Mouse (Mus musculus): ENCODE results near the gene Pdcl3.

The Pdcl3 gene

GRCm38 (mm10) chr1:38985308-38985707 lies at the start of gene Pdcl3:
Gene Pdcl3, plus strand, starts transcription at chr1:38985608.
- no peak for DNase-seq

GRCm38 (mm10) chr1:38936780-38937179 lies 48.6 kb upstream of the Pdcl3 start:
- DNase-seq: peak; percentile 2 to 13

- no peak for DNase-seq
Measured at GRCm38 (mm10) chr1:38938849-38939248, 46.6 kb upstream of the Pdcl3 start, which contains the start of gene Nms. Gene Nms, plus strand, starts transcription at chr1:38939149.

- DNase-seq: no peak
Measured at GRCm38 (mm10) chr1:38939608-38940007, 45.8 kb upstream of the Pdcl3 start.

GRCm38 (mm10) chr1:38956457-38956856 lies 29.0 kb upstream of the Pdcl3 start:
- no peak for DNase-seq

GRCm38 (mm10) chr1:38969116-38969515 lies 16.3 kb upstream of the Pdcl3 start:
- DNase-seq: no peak

- no peak for DNase-seq
Measured at GRCm38 (mm10) chr1:38971712-38972111, 13.7 kb upstream of the Pdcl3 start.

GRCm38 (mm10) chr1:38972986-38973592 lies 12.3 kb upstream of the Pdcl3 start:
- DNase-seq: no peak

- no peak for DNase-seq
Measured at GRCm38 (mm10) chr1:38979953-38980352, 5.5 kb upstream of the Pdcl3 start.

GRCm38 (mm10) chr1:38983870-38984269 lies 1.5 kb upstream of the Pdcl3 start:
- DNase-seq: no peak

- peak; percentile 95 for DNase-seq
Measured at GRCm38 (mm10) chr1:38987080-38987864, 1.9 kb downstream of the Pdcl3 start.

- DNase-seq: no peak
Measured at GRCm38 (mm10) chr1:38987865-38988211, 2.4 kb downstream of the Pdcl3 start.

GRCm38 (mm10) chr1:38988357-38988756 lies 2.9 kb downstream of the Pdcl3 start:
- DNase-seq: no peak

- DNase-seq: no peak
Measured at GRCm38 (mm10) chr1:38992365-38992764, 7.0 kb downstream of the Pdcl3 start.

GRCm38 (mm10) chr1:39001106-39001505 lies 15.7 kb downstream of the Pdcl3 start:
- peak in 1 of 2 experiments; percentile 53 for DNase-seq

GRCm38 (mm10) chr1:39005751-39006354 lies 20.4 kb downstream of the Pdcl3 start:
- DNase-seq: no peak

GRCm38 (mm10) chr1:39006830-39007829 lies 21.7 kb downstream of the Pdcl3 start:
- DNase-seq: no peak

- DNase-seq: peak; percentile 23 to 69
Measured at GRCm38 (mm10) chr1:39010583-39011021, 25.2 kb downstream of the Pdcl3 start.

GRCm38 (mm10) chr1:39012576-39012975 lies 27.2 kb downstream of the Pdcl3 start:
- no peak for DNase-seq

- DNase-seq: no peak
Measured at GRCm38 (mm10) chr1:39013843-39014242, 28.4 kb downstream of the Pdcl3 start.

- DNase-seq: no peak
Measured at GRCm38 (mm10) chr1:39015529-39015928, 30.1 kb downstream of the Pdcl3 start.

GRCm38 (mm10) chr1:39017871-39018270 lies 32.5 kb downstream of the Pdcl3 start:
- no peak for DNase-seq

- peak; percentile 83 to 93 for DNase-seq
Measured at GRCm38 (mm10) chr1:39025142-39025541, 39.7 kb downstream of the Pdcl3 start.

Data from thymus, adult 18-20 months (tissue).